Mouse (Mus musculus) megakaryocyte, embryonic 14.5 days (primary cell): ENCODE measurements at regions not wholly inside any gene's neighbourhood (a gene's known extent, or its start where the extent isn't known, plus 50 kb on each side); places are given as distances from the start of the nearest gene placed in this dataset.

Source experiments
- FLI1 ChIP-seq: IDR thresholded peaks from 2 replicates; pipeline ENCODE4 v1.6.1; 2012; ENCODE audit warnings: low read length, inconsistent platforms, mixed read lengths
- GATA1 ChIP-seq: IDR thresholded peaks from 3 replicates; pipeline ENCODE4 v1.6.1; 2012; ENCODE audit warnings: mixed read lengths, low read length, inconsistent platforms, borderline replicate concordance

GRCm38 (mm10) chr12:12765055-12765454, 176.7 kb downstream of the Mycn start:
- no peak for TF ChIP-seq GATA1
- TF ChIP-seq FLI1 = no peak
